Mouse (Mus musculus) urinary bladder, postnatal 0 days (tissue): Measurements from ENCODE around the gene Fam83f. TPM values are rescaled to one million over a fixed set of nuclear protein-coding genes. Genes with fewer than 3 reads are reported as not detected.

Experiments used
- microRNA-seq: library from miRNA; unstranded; fragments of <30 nt; microRNA quantifications from one replicate; pipeline ENCODE4, GENCODE M21; 2016
- polyA plus RNA-seq: library from polyadenylated mRNA; unstranded; fragments of >200 nt; fragmentation: Nextera tagmentation; extraction: Ambion mirVana; gene quantifications from 2 replicates; pipeline ENCODE4 v1.2.1, GENCODE M21; 2015

The Fam83f gene
- 11.6 and 13.8 TPM in 2 replicates for polyA plus RNA-seq

GRCm38 (mm10) chr15:80671295-80672252 lies at the start of gene Fam83f:
Fam83f (plus strand) TSS chr15:80671847.

DNA sequence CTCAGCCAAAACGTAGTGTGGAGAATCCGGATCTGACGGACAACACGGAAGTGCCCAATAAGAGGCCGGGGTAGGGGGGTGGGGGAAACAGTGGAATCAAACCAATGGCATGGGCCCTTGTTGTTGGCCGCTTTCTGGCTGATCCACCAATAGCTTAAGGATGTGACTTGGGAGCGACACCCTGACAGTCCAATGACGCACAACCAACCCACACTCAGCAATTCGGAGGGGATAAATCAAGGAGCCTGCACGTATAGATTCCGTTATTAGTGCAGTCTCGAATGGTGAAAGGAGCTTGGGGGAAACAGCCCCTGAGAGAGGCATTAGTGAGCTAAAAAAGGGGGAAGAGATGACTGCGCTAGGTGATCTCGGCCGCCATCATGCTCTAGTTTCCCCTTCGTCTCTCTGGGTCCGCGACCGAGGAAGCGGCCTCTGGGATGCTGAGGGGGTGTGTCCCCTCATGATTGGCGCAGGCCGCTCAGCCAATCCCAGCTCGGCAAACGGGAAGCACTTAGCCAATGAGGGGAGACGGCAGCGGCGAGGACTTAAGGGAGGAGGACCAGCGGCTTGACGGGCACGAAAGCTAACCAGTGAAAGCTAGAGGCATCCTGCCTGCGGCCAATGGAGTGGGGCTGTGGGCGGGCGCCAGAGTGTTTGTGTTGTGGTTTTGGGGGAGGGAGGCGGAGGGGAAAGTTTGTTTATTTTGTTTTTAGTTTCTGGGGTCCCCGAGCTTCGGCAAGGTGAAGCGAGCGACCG lies 39.1 kb downstream of the Fam83f start, which contains the start of gene Tnrc6b:
Tnrc6b (plus strand) TSS at position 706 of the 756 bp plus-strand sequence.

Small RNA genes lying within 50 kb of the gene (microRNA-seq; reads per million reads assigned to microRNA genes)
- not detected for gene Mir6957

Other genes with a start within 250 kb of the Fam83f start
- gene Enthd1, start 106.7 kb upstream of the Fam83f start, polyA plus RNA-seq: not detected in 2 replicates
- gene Grap2, start 99.3 kb upstream of the Fam83f start, polyA plus RNA-seq: 0.12 and 0.88 TPM in 2 replicates
- gene Tnrc6b, start 39.5 kb downstream of the Fam83f start, polyA plus RNA-seq: 9.8 TPM in 2 replicates